8 mouse cellular contexts compared by ENCODE assay signal in genomic region chr2:156476748-156477151, GRCm38 (mm10). TPM values are rescaled to one million over a fixed set of nuclear protein-coding genes. Genes with fewer than 3 reads are reported as not detected.
DNase-seq lines count a peak whose midpoint lies in the region; ATAC-seq and TF ChIP-seq lines count a peak whose summit lies in the region.

No protein-coding gene starts in this region.

- ATAC-seq in frontal cortex, adult (ENCODE audit: low TSS enrichment), result peak; percentile 24
- no peak for ATAC-seq in limb, embryonic 11.5 days (ENCODE audit: insufficient number of reproducible peaks, low FRiP score, low TSS enrichment, low read depth)
- no peak for ATAC-seq in stomach, postnatal 0 days (ENCODE audit: low FRiP score, low TSS enrichment)

- H3K27me3 ChIP-seq in limb, embryonic 11.5 days (ENCODE audit: control insufficient read depth, insufficient read depth, low read length), result no peaks in the 10 kb centered on the region
- H3K27me3 ChIP-seq in stomach, postnatal 0 days (ENCODE audit: control insufficient read depth, insufficient read depth, low read length), result no peaks in the 10 kb centered on the region

- H3K27ac ChIP-seq in limb, embryonic 11.5 days (replicated peaks; ENCODE audit: low read depth, low read length), result no peak overlapping the region
- no peak overlapping the region for H3K27ac ChIP-seq in stomach, postnatal 0 days (replicated peaks)

- 45% methylated on average over 5 of the region's 5 CpGs for WGBS in limb, embryonic 11.5 days
- 33% methylated on average over 5 of the region's 5 CpGs for WGBS in stomach, postnatal 0 days

- no peak for DNase-seq in frontal cortex, postnatal 25 days (ENCODE audit: low spot score in 2 of 2)
- DNase-seq in right cerebral cortex, adult 18-20 months, result peak; percentile 64
- DNase-seq in right cerebral cortex, postnatal 36 days (ENCODE audit: low spot score in 2 of 2), result no peak
- DNase-seq in limb, embryonic 11.5 days (ENCODE audit: low spot score), result no peak
- no peak for DNase-seq in stomach, postnatal 0 days (ENCODE audit: low spot score)
- no peak for DNase-seq in B cell, adult 2 months
- no peak for DNase-seq in ovary, postnatal 10 days (ENCODE audit: low spot score)

- H3K36me3 ChIP-seq in limb, embryonic 11.5 days (ENCODE audit: control insufficient read depth, insufficient read depth, low read length), result no peaks in the 10 kb centered on the region
- H3K36me3 ChIP-seq in stomach, postnatal 0 days (ENCODE audit: control insufficient read depth, insufficient read depth, low read length), result no peaks in the 10 kb centered on the region

- peaks cover 12% of the 10 kb centered on the region; the same call in 1 of the 2 replicates for H3K4me1 ChIP-seq in limb, embryonic 11.5 days (ENCODE audit: control insufficient read depth, insufficient read depth, low read length)
- no peaks in the 10 kb centered on the region; the same call in 1 of the 2 replicates for H3K4me1 ChIP-seq in stomach, postnatal 0 days (replicated peaks; ENCODE audit: control insufficient read depth, insufficient read depth)

- peak overlapping the region; percentile 34; the same call in 1 of the 2 replicates for H3K9ac ChIP-seq in limb, embryonic 11.5 days (ENCODE audit: low read length)
- no peak overlapping the region for H3K9ac ChIP-seq in stomach, postnatal 0 days (ENCODE audit: low read length)

- no peak overlapping the region for H3K4me3 ChIP-seq in limb, embryonic 11.5 days (ENCODE audit: low read depth, low read length)
- no peak overlapping the region for H3K4me3 ChIP-seq in stomach, postnatal 0 days (ENCODE audit: low read depth, low read length)

- no peak for TF ChIP-seq EP300 in stomach, postnatal 0 days (optimal IDR thresholded peaks at IDR 0.05)

- H3K9me3 ChIP-seq in limb, embryonic 11.5 days (ENCODE audit: control insufficient read depth, low read length), result no peaks in the 10 kb centered on the region
- no peaks in the 10 kb centered on the region for H3K9me3 ChIP-seq in stomach, postnatal 0 days (ENCODE audit: control insufficient read depth, low read length)

- TF ChIP-seq CTCF in stomach, postnatal 0 days (IDR thresholded peaks at IDR 0.05; ENCODE audit: low read depth), result no peak

- peak overlapping the region; percentile 95; the same call in 1 of the 2 replicates for H3K4me2 ChIP-seq in limb, embryonic 11.5 days (ENCODE audit: low read depth, severe bottlenecking)
- peak overlapping the region; percentile 85; the same call in 1 of the 2 replicates for H3K4me2 ChIP-seq in stomach, postnatal 0 days (replicated peaks; ENCODE audit: low read depth)

RNA-seq across cellular contexts. Expression of gene Epb41l1, which starts 56.0 kb away (rescaled TPM):
- polyA plus RNA-seq in limb, embryonic 11.5 days (2014; fragmentation: Nextera tagmentation; extraction: Ambion mirVana), result 2.1 and 2.2 TPM in 2 replicates
- polyA plus RNA-seq in stomach, postnatal 0 days (2015; fragmentation: Nextera tagmentation; extraction: Ambion mirVana), result 1.7 and 1.8 TPM in 2 replicates
